Mouse (Mus musculus): ENCODE measurements around the gene Rapgef4.

- no peak for TF ChIP-seq CTCF (IDR thresholded peaks at IDR 0.05; ENCODE audit: insufficient read depth, low read depth, low read length)
- TF ChIP-seq POLR2A (IDR thresholded peaks at IDR 0.05; ENCODE audit: insufficient read depth, low read depth, low read length), result no peak
Measured at GRCm38 (mm10) chr2:72235361-72235901, 254.4 kb downstream of the Rapgef4 start.

Data from olfactory bulb, adult 2 months (tissue).